Comparison of ENCODE assay signal across 22 mouse cellular contexts in the genomic region with DNA sequence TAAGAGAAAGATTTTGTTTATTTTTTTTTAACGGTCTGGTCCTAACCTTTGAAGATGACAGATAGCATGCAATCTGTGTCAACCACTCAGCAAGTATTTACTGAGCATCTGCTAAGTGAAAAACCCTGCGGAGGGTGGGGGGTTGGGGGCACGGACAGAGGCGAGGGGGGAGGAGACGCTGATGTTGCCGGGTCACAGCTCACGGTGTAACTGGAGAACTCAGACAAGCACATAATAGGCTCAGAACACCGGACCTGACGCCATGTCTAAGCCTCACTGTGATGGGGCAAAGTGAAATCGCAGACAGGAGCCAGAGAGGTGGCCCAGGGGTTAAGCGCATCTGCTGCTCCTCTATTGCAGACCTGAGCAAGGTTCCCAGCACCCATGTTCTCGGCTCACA. TPM values are rescaled to one million over a fixed set of nuclear protein-coding genes. Genes with fewer than 3 reads are reported as not detected.
DNase-seq lines count a peak whose midpoint lies in the region; ATAC-seq lines count a peak whose summit lies in the region.
"Had no signal": no experiment of that assay in that cellular context is flagged by ENCODE, and none has a peak within 500 bp of the region (broad histone marks: within the 10 kb centered on the region; RNA-seq: fewer than 3 reads in every experiment).

No protein-coding gene starts in this region.

- peaks cover 9% of the 10 kb centered on the region for H3K27me3 ChIP-seq in hindbrain, embryonic 10.5 days (ENCODE audit: insufficient read depth, poor library complexity, severe bottlenecking)
- peaks cover 2% of the 10 kb centered on the region; the same call in 1 of the 2 replicates for H3K27me3 ChIP-seq in hindbrain, embryonic 12.5 days
- no peaks in the 10 kb centered on the region for H3K27me3 ChIP-seq in neural tube, embryonic 12.5 days (replicated peaks)
- no peaks in the 10 kb centered on the region for H3K27me3 ChIP-seq in limb, embryonic 11.5 days (ENCODE audit: control insufficient read depth, insufficient read depth, low read length)
- H3K27me3 ChIP-seq: forebrain, embryonic 12.5 days; heart, embryonic 15.5 days; Patski had no signal

- no peak overlapping the region for H3K4me3 ChIP-seq in hindbrain, embryonic 10.5 days
- no peak overlapping the region for H3K4me3 ChIP-seq in hindbrain, embryonic 12.5 days
- H3K4me3 ChIP-seq in neural tube, embryonic 12.5 days = no peak overlapping the region
- H3K4me3 ChIP-seq in limb, embryonic 11.5 days (ENCODE audit: low read depth, low read length) = no peak overlapping the region
- H3K4me3 ChIP-seq: forebrain, embryonic 12.5 days; heart, embryonic 15.5 days; layer of hippocampus, adult 2 months had no signal

- no peak overlapping the region for H3K9ac ChIP-seq in hindbrain, embryonic 12.5 days
- no peak overlapping the region for H3K9ac ChIP-seq in neural tube, embryonic 12.5 days
- no peak overlapping the region for H3K9ac ChIP-seq in limb, embryonic 11.5 days (ENCODE audit: low read length)
- H3K9ac ChIP-seq: forebrain, embryonic 12.5 days; heart, embryonic 15.5 days had no signal

- H3K4me1 ChIP-seq in hindbrain, embryonic 10.5 days (replicated peaks) = peaks cover 87% of the 10 kb centered on the region
- peaks cover 58% of the 10 kb centered on the region for H3K4me1 ChIP-seq in hindbrain, embryonic 12.5 days
- peaks cover 47% of the 10 kb centered on the region for H3K4me1 ChIP-seq in neural tube, embryonic 12.5 days
- H3K4me1 ChIP-seq in limb, embryonic 11.5 days (ENCODE audit: control insufficient read depth, insufficient read depth, low read length) = peaks cover 39% of the 10 kb centered on the region

- ATAC-seq in hindbrain, embryonic 12.5 days (ENCODE audit: low FRiP score) = no peak
- no peak for ATAC-seq in neural tube, embryonic 12.5 days (ENCODE audit: low FRiP score, low read depth)
- ATAC-seq in limb, embryonic 11.5 days (ENCODE audit: insufficient number of reproducible peaks, low FRiP score, low TSS enrichment, low read depth) = no peak
- ATAC-seq: hindbrain, embryonic 16.5 days; intestine, embryonic 16.5 days; lung, postnatal 0 days; Patski had no signal

- no peak for DNase-seq in hindbrain, embryonic 10.5 days (ENCODE audit: low spot score)
- no peak for DNase-seq in neural tube, embryonic 10.5 days (ENCODE audit: extremely low spot score, low spot score)
- peak; percentile 44 for DNase-seq in limb, embryonic 11.5 days (ENCODE audit: low spot score)
- no peak for DNase-seq in adrenal gland, adult 8-10 months
- DNase-seq in adipocyte (ENCODE audit: low spot score) = no peak
- DNase-seq: adrenal gland, adult 2 months; cerebellum, adult 18-20 months; cerebellum, postnatal 14 days; heart, postnatal 4 days; kidney, postnatal 14 days; liver had no signal

- H3K36me3 ChIP-seq in hindbrain, embryonic 10.5 days = peaks cover 2% of the 10 kb centered on the region; the same call in 1 of the 2 replicates
- H3K36me3 ChIP-seq in hindbrain, embryonic 12.5 days = no peaks in the 10 kb centered on the region
- no peaks in the 10 kb centered on the region for H3K36me3 ChIP-seq in neural tube, embryonic 12.5 days
- no peaks in the 10 kb centered on the region; the same call in 1 of the 2 replicates for H3K36me3 ChIP-seq in limb, embryonic 11.5 days (ENCODE audit: control insufficient read depth, insufficient read depth, low read length)
- H3K36me3 ChIP-seq: forebrain, embryonic 12.5 days; G1E; heart, embryonic 15.5 days had no signal

- 0 out of 2 replicates have a peak overlapping the region, but pooled peaks have one; percentile 8 for H3K27ac ChIP-seq in hindbrain, embryonic 10.5 days
- no peak overlapping the region for H3K27ac ChIP-seq in hindbrain, embryonic 12.5 days
- no peak overlapping the region for H3K27ac ChIP-seq in neural tube, embryonic 12.5 days
- no peak overlapping the region for H3K27ac ChIP-seq in limb, embryonic 11.5 days (replicated peaks; ENCODE audit: low read depth, low read length)
- H3K27ac ChIP-seq: forebrain, embryonic 12.5 days; layer of hippocampus, adult 2 months had no signal

- no peaks in the 10 kb centered on the region for H3K9me3 ChIP-seq in hindbrain, embryonic 10.5 days
- H3K9me3 ChIP-seq in hindbrain, embryonic 12.5 days (replicated peaks) = no peaks in the 10 kb centered on the region
- no peaks in the 10 kb centered on the region for H3K9me3 ChIP-seq in neural tube, embryonic 12.5 days
- H3K9me3 ChIP-seq in limb, embryonic 11.5 days (ENCODE audit: control insufficient read depth, low read length) = no peaks in the 10 kb centered on the region
- H3K9me3 ChIP-seq: forebrain, embryonic 12.5 days; G1E; heart, embryonic 15.5 days had no signal

- H3K4me2 ChIP-seq in hindbrain, embryonic 12.5 days (replicated peaks) = no peak overlapping the region
- 0 out of 2 replicates have a peak overlapping the region, but pooled peaks have one; percentile 4 for H3K4me2 ChIP-seq in neural tube, embryonic 12.5 days (replicated peaks)
- H3K4me2 ChIP-seq in limb, embryonic 11.5 days (ENCODE audit: low read depth, severe bottlenecking) = 0 out of 2 replicates have a peak overlapping the region, but pooled peaks have one; percentile 2
- H3K4me2 ChIP-seq: forebrain, embryonic 12.5 days; heart, embryonic 15.5 days; midbrain, embryonic 11.5 days had no signal

- WGBS in hindbrain, embryonic 10.5 days = 52% methylated on average over 12 of the region's 12 CpGs
- WGBS in hindbrain, embryonic 12.5 days = 38% methylated on average over 12 of the region's 12 CpGs
- 19% methylated on average over 12 of the region's 12 CpGs for WGBS in neural tube, embryonic 12.5 days
- 9% methylated on average over 12 of the region's 12 CpGs for WGBS in limb, embryonic 11.5 days

RNA-seq across cellular contexts. Expression of gene Sh3pxd2a, which starts 19.7 kb away (rescaled TPM):
- polyA plus RNA-seq in hindbrain, embryonic 10.5 days (2016; fragmentation: Nextera tagmentation; extraction: Ambion mirVana) = 2.7 TPM in 2 replicates
- polyA plus RNA-seq in hindbrain, embryonic 12.5 days (2016; fragmentation: Nextera tagmentation; extraction: Ambion mirVana) = 3.9 and 5.4 TPM in 2 replicates
- polyA plus RNA-seq in neural tube, embryonic 12.5 days (2016; fragmentation: Nextera tagmentation; extraction: Ambion mirVana) = 4.4 and 4.6 TPM in 2 replicates
- polyA plus RNA-seq in limb, embryonic 11.5 days (2014; fragmentation: Nextera tagmentation; extraction: Ambion mirVana) = 8.9 and 10.4 TPM in 2 replicates
- 10 to 100 TPM; 26.9 to 54.9 (median 36.4) TPM for total RNA-seq in adrenal gland, adult 8-10 months (2022)
- polyA plus RNA-seq: G1E had no signal
